ENCODE assay signal across 20 mouse cellular contexts in the genomic region with DNA sequence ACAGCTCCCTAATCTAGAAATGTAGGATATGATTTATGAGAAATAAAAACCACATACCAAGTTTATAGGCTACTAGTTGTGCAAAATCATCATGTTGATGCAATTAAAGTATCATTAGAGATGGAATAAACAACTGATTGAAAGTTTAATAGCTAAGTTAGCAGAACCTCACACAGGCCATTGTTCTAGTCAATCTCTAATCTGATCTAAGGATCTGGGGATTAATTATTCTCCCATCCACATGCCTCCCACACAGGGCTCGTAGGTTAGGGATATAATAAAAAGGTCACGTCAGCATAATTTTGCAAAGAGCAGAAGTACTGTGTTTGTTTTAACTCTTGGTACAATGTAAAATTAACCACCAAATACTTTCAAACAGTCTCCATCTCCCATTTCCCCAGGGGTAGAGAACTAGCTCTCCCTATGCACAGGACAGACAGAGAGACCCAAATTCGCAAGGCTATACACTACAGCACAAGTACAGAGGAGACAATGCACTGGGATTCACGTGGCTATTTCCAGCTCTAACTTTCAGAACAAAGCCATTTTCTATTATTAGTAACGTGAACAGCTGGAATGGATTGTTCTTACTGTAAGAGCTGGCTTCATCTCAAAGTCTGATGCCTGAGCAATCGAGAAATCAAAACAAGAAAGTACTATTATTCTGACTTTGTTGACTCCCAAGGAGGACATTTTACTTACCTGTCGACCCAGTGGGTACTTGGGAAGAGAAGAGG. TPM values are rescaled to one million over a fixed set of nuclear protein-coding genes. Genes with fewer than 3 reads are reported as not detected.
A peak's percentile ranks its signal among the peaks of the same experiment; 100 is the strongest.
DNase-seq lines count a peak whose midpoint lies in the region; ATAC-seq lines count a peak whose summit lies in the region.
"Had no signal": no experiment of that assay in that cellular context is flagged by ENCODE, and none has a peak within 500 bp of the region (broad histone marks: within the 10 kb centered on the region; RNA-seq: fewer than 3 reads in every experiment).

No protein-coding gene starts in this region.

- H3K4me3 ChIP-seq in heart, embryonic 13.5 days = no peak overlapping the region
- no peak overlapping the region for H3K4me3 ChIP-seq in heart, embryonic 10.5 days
- no peak overlapping the region for H3K4me3 ChIP-seq in kidney, embryonic 16.5 days (ENCODE audit: low read length)
- H3K4me3 ChIP-seq: embryonic facial prominence, embryonic 13.5 days; forebrain, embryonic 12.5 days; gastrocnemius, adult 2 months; midbrain, embryonic 15.5 days had no signal

- H3K27me3 ChIP-seq in heart, embryonic 13.5 days (replicated peaks) = no peaks in the 10 kb centered on the region
- no peaks in the 10 kb centered on the region for H3K27me3 ChIP-seq in heart, embryonic 10.5 days (ENCODE audit: insufficient read depth, poor library complexity, severe bottlenecking)
- no peaks in the 10 kb centered on the region for H3K27me3 ChIP-seq in kidney, embryonic 16.5 days (ENCODE audit: insufficient read depth, low read length)
- H3K27me3 ChIP-seq: embryonic facial prominence, embryonic 13.5 days; forebrain, embryonic 12.5 days; midbrain, embryonic 15.5 days had no signal

- peaks cover 70% of the 10 kb centered on the region for H3K36me3 ChIP-seq in heart, embryonic 13.5 days
- H3K36me3 ChIP-seq in heart, embryonic 10.5 days = peaks cover 62% of the 10 kb centered on the region
- H3K36me3 ChIP-seq in kidney, embryonic 16.5 days (ENCODE audit: insufficient read depth, low read length) = peaks cover 40% of the 10 kb centered on the region

- no peaks in the 10 kb centered on the region for H3K9me3 ChIP-seq in heart, embryonic 13.5 days
- H3K9me3 ChIP-seq in heart, embryonic 10.5 days = no peaks in the 10 kb centered on the region
- H3K9me3 ChIP-seq in kidney, embryonic 16.5 days (ENCODE audit: low read length) = no peaks in the 10 kb centered on the region
- H3K9me3 ChIP-seq: embryonic facial prominence, embryonic 13.5 days; forebrain, embryonic 12.5 days; midbrain, embryonic 15.5 days had no signal

- whole genome bisulfite sequencing in heart, embryonic 13.5 days = 56% methylated on average over 7 of the region's 7 CpGs
- WGBS in heart, embryonic 10.5 days = 74% methylated on average over 7 of the region's 7 CpGs
- WGBS in kidney, embryonic 16.5 days = 59% methylated on average over 7 of the region's 7 CpGs

- H3K4me1 ChIP-seq in heart, embryonic 13.5 days = peaks cover 19% of the 10 kb centered on the region
- H3K4me1 ChIP-seq in heart, embryonic 10.5 days = no peaks in the 10 kb centered on the region
- H3K4me1 ChIP-seq in kidney, embryonic 16.5 days (ENCODE audit: insufficient read depth, low read length) = peaks cover 6% of the 10 kb centered on the region; the same call in 1 of the 2 replicates
- H3K4me1 ChIP-seq: embryonic facial prominence, embryonic 13.5 days; forebrain, embryonic 12.5 days; midbrain, embryonic 15.5 days had no signal

- peak overlapping the region; percentile 63 for H3K27ac ChIP-seq in heart, embryonic 13.5 days (replicated peaks)
- H3K27ac ChIP-seq in heart, embryonic 10.5 days = no peak overlapping the region
- peak overlapping the region; percentile 56; the same call in 1 of the 2 replicates for H3K27ac ChIP-seq in kidney, embryonic 16.5 days (ENCODE audit: low read length)
- H3K27ac ChIP-seq: embryonic facial prominence, embryonic 13.5 days; forebrain, embryonic 12.5 days; gastrocnemius, adult 2 months; hindbrain, embryonic 14.5 days; midbrain, embryonic 15.5 days had no signal

- H3K9ac ChIP-seq in heart, embryonic 13.5 days = peak overlapping the region; percentile 21; the same call in 1 of the 2 replicates
- H3K9ac ChIP-seq in kidney, embryonic 16.5 days (replicated peaks; ENCODE audit: low read length) = no peak overlapping the region
- H3K9ac ChIP-seq: embryonic facial prominence, embryonic 13.5 days; forebrain, embryonic 12.5 days; hindbrain, embryonic 14.5 days; midbrain, embryonic 15.5 days had no signal

- no peak for DNase-seq in heart, embryonic 10.5 days (ENCODE audit: low spot score)
- no peak for DNase-seq in kidney, postnatal 4 days
- DNase-seq in NIH3T3 (ENCODE audit: low read depth) = peak; percentile 40
- peak; percentile 55 for DNase-seq in gonadal fat pad, adult 2 months (ENCODE audit: low read depth)
- DNase-seq in natural killer cell, adult 2 months (ENCODE audit: low spot score in 2 of 2) = no peak
- no peak for DNase-seq in testis, postnatal 14 days (ENCODE audit: low spot score)
- DNase-seq: adrenal gland, postnatal 10 days; cerebellum, adult 9-11 months; gastrocnemius, adult 2 months; liver; lung, postnatal 36 days; right cerebral cortex, postnatal 14 days; spleen, adult 18-20 months had no signal

- no peak for ATAC-seq in heart, embryonic 13.5 days (ENCODE audit: extremely low read depth, insufficient number of reproducible peaks, low FRiP score, low TSS enrichment)
- ATAC-seq in kidney, embryonic 16.5 days (ENCODE audit: low FRiP score, low TSS enrichment) = peak; percentile 46; the same call in 1 of the 2 replicates
- ATAC-seq: activated CD4-positive, CD25-positive, alpha-beta regulatory T cell, adult 4 months; midbrain, embryonic 15.5 days had no signal

- peak overlapping the region; percentile 20; the same call in 1 of the 2 replicates for H3K4me2 ChIP-seq in heart, embryonic 13.5 days
- H3K4me2 ChIP-seq in kidney, embryonic 16.5 days (replicated peaks; ENCODE audit: low read depth, low read length) = no peak overlapping the region
- H3K4me2 ChIP-seq: embryonic facial prominence, embryonic 13.5 days; forebrain, embryonic 12.5 days; hindbrain, embryonic 14.5 days; midbrain, embryonic 15.5 days had no signal

RNA-seq across cellular contexts. Expression of gene Orc3, which starts 29.7 kb away (rescaled TPM):
- 61.5 and 66.8 TPM in 2 replicates for polyA plus RNA-seq in heart, embryonic 13.5 days (2015; fragmentation: Nextera tagmentation; extraction: Ambion mirVana)
- 84.3 and 85.2 TPM in 2 replicates for polyA plus RNA-seq in heart, embryonic 10.5 days (2016; fragmentation: Nextera tagmentation; extraction: Ambion mirVana)
- polyA plus RNA-seq in kidney, embryonic 16.5 days (2015; fragmentation: Nextera tagmentation; extraction: Ambion mirVana) = 90.7 and 91.0 TPM in 2 replicates
- 17.5 and 20.8 TPM in 2 replicates for polyA plus RNA-seq in gonadal fat pad, adult 2 months (2012; rRNA removed)

RNA-seq across cellular contexts. Expression of gene Rars2, which starts 29.7 kb away (rescaled TPM):
- polyA plus RNA-seq in heart, embryonic 13.5 days (2015; fragmentation: Nextera tagmentation; extraction: Ambion mirVana) = 44.6 and 50.8 TPM in 2 replicates
- polyA plus RNA-seq in heart, embryonic 10.5 days (2016; fragmentation: Nextera tagmentation; extraction: Ambion mirVana) = 63.1 and 68.0 TPM in 2 replicates
- 74.3 and 75.2 TPM in 2 replicates for polyA plus RNA-seq in kidney, embryonic 16.5 days (2015; fragmentation: Nextera tagmentation; extraction: Ambion mirVana)
- 12.1 and 14.5 TPM in 2 replicates for polyA plus RNA-seq in gonadal fat pad, adult 2 months (2012; rRNA removed)

RNA-seq across cellular contexts. Expression of gene Akirin2, which starts 34.3 kb away (rescaled TPM):
- polyA plus RNA-seq in heart, embryonic 13.5 days (2015; fragmentation: Nextera tagmentation; extraction: Ambion mirVana) = 36.9 and 37.4 TPM in 2 replicates
- polyA plus RNA-seq in heart, embryonic 10.5 days (2016; fragmentation: Nextera tagmentation; extraction: Ambion mirVana) = 45.2 and 68.4 TPM in 2 replicates
- polyA plus RNA-seq in kidney, embryonic 16.5 days (2015; fragmentation: Nextera tagmentation; extraction: Ambion mirVana) = 25.4 and 36.1 TPM in 2 replicates
- polyA plus RNA-seq in gonadal fat pad, adult 2 months (2012; rRNA removed) = 21.3 and 27.7 TPM in 2 replicates

Comparison
In these comparisons a context has a peak if more than half of its experiments do, and no peak if none do; other contexts are left out.
1. DNase-seq: peak in NIH3T3 (single experiment) and gonadal fat pad, adult 2 months (single experiment); none in heart, embryonic 10.5 days (single experiment), kidney, postnatal 4 days (0 of 2), natural killer cell, adult 2 months (0 of 2) and testis, postnatal 14 days (single experiment).